Mouse (Mus musculus) heart, adult 2 months (tissue): ENCODE results near the gene Tex33.

Experiments used
- CTCF ChIP-seq: fragments of 200-600 bp; IDR thresholded peaks from 2 replicates; pipeline ENCODE4 v1.8.1; 2022; ENCODE audit warnings: antibody characterized with exemption, mild to moderate bottlenecking, moderate library complexity
- EP300 ChIP-seq: fragments of 200-500 bp; IDR thresholded peaks from 2 replicates; pipeline ENCODE4 v1.6.1; 2011; ENCODE audit warnings: low read depth, low read length, control low read depth; ENCODE audit not compliant: insufficient read depth
- POLR2A ChIP-seq: fragments of 200-500 bp; IDR thresholded peaks from 2 replicates; pipeline ENCODE4 v1.6.1; 2011; ENCODE audit warnings: mild to moderate bottlenecking, low read depth, low read length, control low read depth; ENCODE audit not compliant: insufficient read depth

GRCm38 (mm10) chr15:78437237-78438017 is 41.7 kb upstream of the Tex33 start:
- TF ChIP-seq POLR2A, result no peak
- no peak for TF ChIP-seq CTCF
- no peak for TF ChIP-seq EP300
